Mouse (Mus musculus) liver, embryonic 15.5 days (tissue): Measurements from ENCODE around the gene Ric1. TPM values are rescaled to one million over a fixed set of nuclear protein-coding genes. Genes with fewer than 3 reads are reported as not detected.

Experiments used
- ATAC-seq: fragments of 200-750 bp; cut with Nextera tagmentation; 2 replicates; pipeline ENCODE4 v1.8.0; 2017; ENCODE audit warnings: moderate number of reproducible peaks, mild to moderate bottlenecking, moderate library complexity; ENCODE audit not compliant: insufficient read depth
- H3K27ac ChIP-seq: fragments of 300-500 bp; sonication (generic); replicated peaks from 2 replicates; pipeline ENCODE4 v1.5.1; 2015; ENCODE audit warnings: mild to moderate bottlenecking, inconsistent platforms
- H3K27me3 ChIP-seq: fragments of 300-500 bp; sonication (generic); 2 replicates; pipeline ENCODE4 v1.6.1; 2015; ENCODE audit warnings: mild to moderate bottlenecking, inconsistent platforms
- H3K36me3 ChIP-seq: fragments of 300-500 bp; sonication (generic); replicated peaks from 2 replicates; pipeline ENCODE4 v1.6.1; 2015; ENCODE audit warnings: moderate library complexity, mild to moderate bottlenecking, inconsistent platforms
- H3K4me1 ChIP-seq: fragments of 300-500 bp; sonication (generic); replicated peaks from 2 replicates; pipeline ENCODE4 v1.6.1; 2015; ENCODE audit warnings: inconsistent platforms
- H3K4me2 ChIP-seq: fragments of 300-500 bp; sonication (generic); 2 replicates; pipeline ENCODE4 v1.6.1; 2015; ENCODE audit warnings: moderate library complexity, mild to moderate bottlenecking, inconsistent platforms
- H3K4me3 ChIP-seq: fragments of 300-500 bp; sonication (generic); replicated peaks from 2 replicates; pipeline ENCODE4 v1.5.1; 2015; ENCODE audit warnings: mild to moderate bottlenecking, inconsistent platforms
- H3K9ac ChIP-seq: fragments of 300-500 bp; sonication (generic); 2 replicates; pipeline ENCODE4 v1.6.1; 2015; ENCODE audit warnings: moderate library complexity, mild to moderate bottlenecking, inconsistent platforms
- H3K9me3 ChIP-seq: fragments of 300-500 bp; sonication (generic); replicated peaks from 2 replicates; pipeline ENCODE4 v1.6.1; 2016; ENCODE audit warnings: inconsistent platforms
- WGBS: fragments of 180-500 bp; shearing (Covaris S2); methylation state at CpG from one replicate; pipeline ENCODE4 v1.1.7; 2015; ENCODE audit warnings: mixed read lengths; ENCODE audit not compliant: insufficient replicate concordance; 5-methylcytosine and 5-hydroxymethylcytosine counted together
- polyA plus RNA-seq: library from polyadenylated mRNA; unstranded; fragments of >200 nt; fragmentation: Nextera tagmentation; extraction: Ambion mirVana; gene quantifications from 2 replicates; pipeline ENCODE4 v1.2.1, GENCODE M21; 2015

The Ric1 gene
- polyA plus RNA-seq, 1 experiment from 2014 or later = 2.7 TPM

DNA sequence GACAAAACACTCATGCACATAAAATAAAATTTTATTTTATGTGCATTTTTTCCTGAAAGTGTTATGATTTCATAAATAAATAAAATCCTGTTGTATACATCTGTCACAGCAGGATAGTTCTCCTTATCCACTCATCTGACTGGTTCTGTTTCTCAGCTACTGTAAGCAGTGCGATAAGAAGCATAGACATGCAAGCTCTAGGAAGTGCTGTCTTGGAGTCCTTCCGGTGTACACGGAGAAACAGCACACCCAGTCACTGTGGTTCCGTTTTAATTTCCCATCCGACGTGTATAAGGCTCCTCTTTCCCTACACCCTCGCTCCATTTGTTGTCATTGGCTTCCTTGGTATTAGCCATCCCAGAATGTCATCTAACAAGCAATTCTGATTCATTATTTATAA, 24.2 kb upstream of the Ric1 start:
- peak overlapping the region; percentile 27 for H3K4me2 ChIP-seq
- 25% methylated on average over 7 of the region's 7 CpGs for WGBS

GRCm38 (mm10) chr19:29498842-29499456, 23.1 kb upstream of the Ric1 start:
- Histone ChIP-seq H3K9me3 (no peaks in the 10 kb centered on the region), H3K27me3 (no peaks in the 10 kb centered on the region), H3K4me1 (peaks cover 42% of the 10 kb centered on the region), H3K9ac (no peak overlapping the region), H3K27ac (no peak overlapping the region), H3K4me3 (no peak overlapping the region), H3K36me3 (no peaks in the 10 kb centered on the region), H3K4me2 (no peak overlapping the region)
- 22% methylated on average over 6 of the region's 6 CpGs for WGBS
- ATAC-seq = no peak

More for the DNA sequence above, 24.2 kb upstream of the Ric1 start:
- ATAC-seq = no peak
- Histone ChIP-seq H3K36me3 (no peaks in the 10 kb centered on the region), H3K27me3 (no peaks in the 10 kb centered on the region), H3K4me3 (no peak overlapping the region), H3K4me1 (peaks cover 42% of the 10 kb centered on the region), H3K9ac (no peak overlapping the region), H3K9me3 (no peaks in the 10 kb centered on the region), H3K27ac (peak overlapping the region; percentile 51)

GRCm38 (mm10) chr19:29500333-29500732, 21.7 kb upstream of the Ric1 start:
- H3K9me3 ChIP-seq = no peaks in the 10 kb centered on the region
- no peak overlapping the region for H3K4me3 ChIP-seq
- H3K4me2 ChIP-seq = no peak overlapping the region
- WGBS = 60% methylated on average over 1 of the region's 1 CpGs
- H3K4me1 ChIP-seq = peaks cover 42% of the 10 kb centered on the region
- ATAC-seq = no peak
- H3K27ac ChIP-seq = no peak overlapping the region
- no peaks in the 10 kb centered on the region for H3K27me3 ChIP-seq
- no peak overlapping the region for H3K9ac ChIP-seq
- no peaks in the 10 kb centered on the region for H3K36me3 ChIP-seq

DNA sequence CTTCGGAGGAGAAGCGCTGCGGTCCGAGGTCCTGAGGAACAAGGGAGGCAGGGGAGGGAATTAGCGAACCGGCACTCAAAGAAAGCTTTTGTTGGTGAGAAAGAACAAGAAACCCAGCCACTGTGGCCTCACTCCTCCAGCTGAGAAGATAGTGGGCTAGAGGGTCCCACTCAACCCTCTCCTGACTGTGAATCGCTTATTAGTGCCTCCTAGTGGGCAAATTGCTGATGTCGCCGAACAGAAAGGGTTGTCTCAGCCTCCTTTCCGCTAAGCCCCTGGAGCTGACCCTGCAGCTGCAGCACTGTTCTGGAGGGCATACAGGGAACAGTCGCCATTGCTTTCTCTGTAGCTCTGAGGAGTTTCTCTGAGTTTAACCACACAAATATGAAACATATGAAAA, 21.0 kb upstream of the Ric1 start:
- ATAC-seq = no peak
- Histone ChIP-seq H3K36me3 (no peaks in the 10 kb centered on the region), H3K4me1 (peaks cover 42% of the 10 kb centered on the region), H3K27ac (peak overlapping the region; percentile 14; the same call in 1 of the 2 replicates), H3K9ac (0 out of 2 replicates have a peak overlapping the region, but pooled peaks have one; percentile 33), H3K4me3 (peak overlapping the region; percentile 45), H3K27me3 (no peaks in the 10 kb centered on the region), H3K9me3 (no peaks in the 10 kb centered on the region), H3K4me2 (peak overlapping the region; percentile 64)
- 38% methylated on average over 11 of the region's 11 CpGs for WGBS

- Histone ChIP-seq H3K27me3 (no peaks in the 10 kb centered on the region), H3K27ac (0 out of 2 replicates have a peak overlapping the region, but pooled peaks have one; percentile 14)
- no peak for ATAC-seq
These were observed 20.6 kb upstream of the Ric1 start for GRCm38 (mm10) chr19:29501507-29501906.

DNA sequence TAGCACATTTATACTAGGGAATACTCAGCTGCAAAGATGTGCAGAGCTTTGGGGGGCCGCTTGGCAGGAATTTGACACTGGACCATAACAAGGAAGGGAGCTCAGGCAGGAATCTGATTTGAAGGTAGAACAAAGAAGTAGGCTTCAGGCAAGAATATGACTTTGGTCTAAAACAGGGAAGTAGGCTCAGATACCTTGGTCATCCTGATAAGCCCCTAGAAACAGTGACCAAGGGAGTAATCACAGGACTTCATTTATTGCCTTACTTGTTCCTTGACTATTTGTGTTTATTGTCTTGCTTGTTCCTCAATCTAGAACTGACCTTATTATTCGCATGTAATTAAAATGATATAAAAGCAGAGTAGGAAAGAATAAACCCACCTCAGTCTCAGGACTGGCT, 18.0 kb upstream of the Ric1 start:
- WGBS = 65% methylated on average over 2 of the region's 2 CpGs
- Histone ChIP-seq H3K27me3 (no peaks in the 10 kb centered on the region), H3K27ac (no peak overlapping the region), H3K4me2 (no peak overlapping the region), H3K36me3 (no peaks in the 10 kb centered on the region), H3K4me3 (no peak overlapping the region), H3K9me3 (no peaks in the 10 kb centered on the region), H3K9ac (no peak overlapping the region), H3K4me1 (peaks cover 17% of the 10 kb centered on the region)
- no peak for ATAC-seq

More at GRCm38 (mm10) chr19:29501507-29501906, 20.6 kb upstream of the Ric1 start:
- H3K4me1 ChIP-seq = peaks cover 40% of the 10 kb centered on the region
- peak overlapping the region; percentile 45 for H3K4me3 ChIP-seq
- 6% methylated on average over 6 of the region's 6 CpGs for WGBS
- no peaks in the 10 kb centered on the region for H3K36me3 ChIP-seq
- no peaks in the 10 kb centered on the region for H3K9me3 ChIP-seq
- H3K9ac ChIP-seq = no peak overlapping the region
- peak overlapping the region; percentile 64 for H3K4me2 ChIP-seq

- H3K36me3 ChIP-seq = no peaks in the 10 kb centered on the region
- peaks cover 6% of the 10 kb centered on the region for H3K4me1 ChIP-seq
- H3K27me3 ChIP-seq = no peaks in the 10 kb centered on the region
- 58% methylated on average over 7 of the region's 7 CpGs for WGBS
- H3K27ac ChIP-seq = no peak overlapping the region
- no peak overlapping the region for H3K4me3 ChIP-seq
- no peak overlapping the region for H3K9ac ChIP-seq
- no peak overlapping the region for H3K4me2 ChIP-seq
- ATAC-seq = no peak
- no peaks in the 10 kb centered on the region for H3K9me3 ChIP-seq
These were observed 16.5 kb upstream of the Ric1 start for GRCm38 (mm10) chr19:29505617-29506016.

- H3K9me3 ChIP-seq = no peaks in the 10 kb centered on the region
- ATAC-seq = no peak
- no peak overlapping the region for H3K4me3 ChIP-seq
- no peak overlapping the region for H3K27ac ChIP-seq
- 44% methylated on average over 7 of the region's 7 CpGs for WGBS
- no peaks in the 10 kb centered on the region for H3K4me1 ChIP-seq
- H3K36me3 ChIP-seq = no peaks in the 10 kb centered on the region
- no peak overlapping the region for H3K9ac ChIP-seq
- no peak overlapping the region for H3K4me2 ChIP-seq
- no peaks in the 10 kb centered on the region for H3K27me3 ChIP-seq
These were observed 13.9 kb upstream of the Ric1 start for GRCm38 (mm10) chr19:29508208-29508607.

DNA sequence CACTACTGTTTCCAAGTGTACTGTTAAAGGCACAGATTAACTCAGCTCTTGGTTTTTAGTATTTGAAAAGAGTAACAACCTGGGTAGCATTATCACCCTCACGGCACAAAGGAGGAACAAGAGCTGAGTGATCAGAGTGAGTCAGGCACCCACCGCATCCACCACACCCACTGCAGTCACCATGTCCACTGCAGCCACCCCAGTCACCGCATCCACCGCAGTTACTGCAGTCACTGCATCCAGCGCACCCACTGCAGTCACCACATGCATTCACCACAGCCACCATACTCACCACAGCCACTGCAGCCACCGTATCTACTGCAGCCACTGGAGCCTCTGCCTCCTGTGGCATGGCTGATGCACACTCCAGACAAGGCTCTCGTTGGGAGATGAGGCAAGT, 12.2 kb upstream of the Ric1 start:
- 72% methylated on average over 7 of the region's 7 CpGs for WGBS
- H3K36me3 ChIP-seq = no peaks in the 10 kb centered on the region
- H3K4me1 ChIP-seq = no peaks in the 10 kb centered on the region
- no peak overlapping the region for H3K9ac ChIP-seq
- no peak for ATAC-seq
- no peaks in the 10 kb centered on the region for H3K9me3 ChIP-seq
- H3K4me2 ChIP-seq = no peak overlapping the region
- no peak overlapping the region for H3K4me3 ChIP-seq
- no peaks in the 10 kb centered on the region for H3K27me3 ChIP-seq
- no peak overlapping the region for H3K27ac ChIP-seq

GRCm38 (mm10) chr19:29511826-29512225, 10.3 kb upstream of the Ric1 start:
- no peak for ATAC-seq
- no peak overlapping the region for H3K27ac ChIP-seq

DNA sequence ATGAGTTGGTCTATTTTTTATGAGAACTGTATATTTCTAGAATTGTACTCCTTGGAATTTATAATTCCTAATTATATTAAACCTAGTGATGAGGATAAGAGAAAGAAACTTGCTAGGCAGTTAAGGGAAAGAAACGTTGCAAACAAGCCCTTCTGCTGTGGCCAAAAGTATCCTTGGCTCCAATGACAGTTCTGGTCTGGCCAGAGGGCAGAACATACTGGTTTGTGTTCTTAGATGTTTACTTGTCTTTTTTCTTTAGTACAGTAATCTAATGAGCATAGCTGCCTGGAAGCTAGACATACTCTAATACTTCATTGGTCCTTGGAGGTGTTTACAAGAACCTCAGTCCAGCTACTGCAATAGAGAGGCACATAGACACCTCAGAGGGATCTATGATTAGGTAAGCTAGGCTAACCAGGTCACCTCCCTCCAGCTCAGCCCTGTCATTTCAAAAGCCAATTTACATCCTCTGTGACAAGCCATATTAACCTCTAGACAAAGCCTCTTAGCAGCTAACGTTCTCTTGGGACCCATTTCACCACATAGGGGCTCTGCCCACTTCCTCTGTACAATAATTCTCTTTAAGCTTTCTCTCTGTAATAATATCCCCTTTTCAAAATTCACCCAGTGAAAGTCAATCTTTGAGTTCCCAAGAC, 8.8 kb upstream of the Ric1 start:
- H3K27ac ChIP-seq = no peak overlapping the region

More at GRCm38 (mm10) chr19:29511826-29512225, 10.3 kb upstream of the Ric1 start:
- 60% methylated on average over 2 of the region's 2 CpGs for WGBS
- no peak overlapping the region for H3K9ac ChIP-seq
- H3K4me3 ChIP-seq = no peak overlapping the region
- no peaks in the 10 kb centered on the region for H3K9me3 ChIP-seq
- peaks cover 3% of the 10 kb centered on the region for H3K36me3 ChIP-seq
- H3K27me3 ChIP-seq = no peaks in the 10 kb centered on the region
- peaks cover 6% of the 10 kb centered on the region for H3K4me1 ChIP-seq
- H3K4me2 ChIP-seq = no peak overlapping the region

More for the DNA sequence above, 8.8 kb upstream of the Ric1 start:
- no peak for ATAC-seq
- H3K4me3 ChIP-seq = no peak overlapping the region
- peaks cover 6% of the 10 kb centered on the region for H3K4me1 ChIP-seq
- peaks cover 3% of the 10 kb centered on the region for H3K36me3 ChIP-seq
- H3K9ac ChIP-seq = no peak overlapping the region
- WGBS = 33% methylated on average over 2 of the region's 2 CpGs
- no peaks in the 10 kb centered on the region for H3K9me3 ChIP-seq
- no peak overlapping the region for H3K4me2 ChIP-seq
- H3K27me3 ChIP-seq = no peaks in the 10 kb centered on the region
